Mouse (Mus musculus) bone marrow macrophage, adult 2 months (primary cell): ENCODE data around the gene Rph3al.

Source experiments
- CTCF ChIP-seq: IDR thresholded peaks from 2 replicates; pipeline ENCODE4 v1.5.1; 2012; ENCODE audit warnings: low read depth, mild to moderate bottlenecking, low read length, moderate library complexity
- POLR2A ChIP-seq: IDR thresholded peaks from 2 replicates; pipeline ENCODE4 v1.6.1; 2012; ENCODE audit warnings: mild to moderate bottlenecking, low read depth, low read length, borderline replicate concordance

DNA sequence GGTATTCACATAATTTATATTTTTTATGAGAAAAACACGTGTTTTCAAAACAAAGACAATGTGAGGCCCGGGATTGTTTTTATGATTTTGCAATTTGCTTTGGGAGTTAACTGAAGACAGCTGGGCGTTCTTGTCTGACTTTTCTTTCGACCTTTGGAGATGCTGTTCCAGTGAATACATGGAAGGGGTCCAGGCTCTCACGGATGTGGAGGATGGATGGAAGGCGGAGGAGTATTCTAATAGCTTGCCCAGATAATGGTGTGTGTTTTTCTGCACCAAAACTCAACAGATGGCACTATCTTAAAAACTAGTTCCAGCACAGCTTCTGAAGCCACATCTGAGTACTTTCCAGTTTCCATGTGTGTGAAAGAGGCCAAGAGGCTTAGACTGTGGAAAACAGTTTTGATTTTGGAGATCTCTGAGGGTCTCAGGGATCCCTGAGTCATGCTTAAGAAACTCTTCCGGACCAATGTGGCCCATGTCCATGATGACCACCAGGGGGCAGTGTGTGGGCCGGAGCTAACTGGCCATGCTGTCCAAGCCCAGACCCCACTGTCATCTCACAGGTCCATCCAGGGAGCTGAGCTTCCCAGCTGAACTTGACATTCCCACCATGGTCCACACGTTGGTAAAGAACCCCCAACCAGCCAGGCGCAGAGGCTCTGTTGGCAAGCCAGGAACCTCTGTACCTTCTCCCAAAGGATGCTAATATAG is 25.1 kb downstream of the Rph3al start:
- TF ChIP-seq POLR2A (no peak), CTCF (peak; percentile 80)
